Mouse (Mus musculus): ENCODE measurements at regions not wholly inside any gene's neighbourhood (a gene's known extent, or its start where the extent isn't known, plus 50 kb on each side); places are given as distances from the start of the nearest gene placed in this dataset.

GRCm38 (mm10) chr15:96521125-96521455, 60.4 kb upstream of the Scaf11 start:
- no peak for DNase-seq (ENCODE audit: low spot score)

- peak; percentile 69 for DNase-seq (ENCODE audit: low spot score)
Measured at GRCm38 (mm10) chr15:96520412-96521124, 59.9 kb upstream of the Scaf11 start.

DNA sequence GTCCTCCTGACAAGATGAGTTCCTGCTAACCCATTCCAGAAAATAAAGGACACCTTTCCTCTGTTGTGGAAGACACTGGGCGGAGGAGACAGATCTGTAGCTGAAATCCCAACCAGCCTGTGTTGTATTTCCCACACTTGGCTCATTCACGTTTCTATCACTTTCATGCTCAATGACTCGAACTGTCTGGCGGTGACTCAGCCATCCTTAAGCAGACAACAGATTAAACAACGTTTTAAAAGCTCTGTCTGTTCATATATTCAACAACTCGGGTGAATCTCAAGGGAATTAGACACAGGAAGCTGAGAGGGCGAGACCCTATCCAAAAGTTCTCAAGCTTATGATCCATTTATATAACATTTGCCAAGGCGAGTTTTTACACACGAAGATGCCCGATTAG, 57.5 kb upstream of the Scaf11 start:
- no peak for DNase-seq (ENCODE audit: low spot score)

DNA sequence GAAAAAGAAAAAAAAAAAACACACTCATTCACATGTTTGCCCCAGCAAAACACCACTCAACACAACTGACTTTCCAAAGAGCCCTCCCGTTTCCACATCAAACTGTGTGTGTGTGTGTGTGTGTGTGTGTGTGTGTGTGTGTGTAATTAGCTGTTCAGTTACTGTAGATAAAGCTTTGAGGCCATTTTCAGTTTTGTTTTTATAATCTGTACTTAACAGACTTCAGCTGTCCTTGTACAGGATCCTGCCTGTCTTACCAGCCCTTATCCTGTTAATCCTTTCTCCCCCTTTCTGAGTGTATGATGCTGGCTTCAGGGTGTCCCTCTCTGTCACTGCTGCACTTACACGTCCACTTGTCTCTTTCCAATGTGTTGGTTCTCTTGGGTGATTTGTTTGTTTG, 55.0 kb upstream of the Scaf11 start:
- no peak for DNase-seq (ENCODE audit: low spot score)

- no peak for DNase-seq (ENCODE audit: low spot score)
Measured at GRCm38 (mm10) chr15:96512636-96513035, 52.0 kb upstream of the Scaf11 start.
